Mouse (Mus musculus): ENCODE results near the gene Stap2. TPM values are rescaled to one million over a fixed set of nuclear protein-coding genes. Genes with fewer than 3 reads are reported as not detected.

Gene Stap2
- polyA plus RNA-seq, 1 experiment, result 60.4 TPM

- peak; percentile 84 for TF ChIP-seq POLR2A (IDR thresholded peaks at IDR 0.05; ENCODE audit: borderline replicate concordance, extremely low read depth, low read depth, low read length)
- no peak for TF ChIP-seq CTCF (IDR thresholded peaks at IDR 0.05; ENCODE audit: insufficient read depth, low read length)
- DNase-seq, result peak; percentile 90
- 1% methylated on average over 60 of the region's 62 CpGs for WGBS
Measured at GRCm38 (mm10) chr17:56009088-56009961, 3.9 kb upstream of the Stap2 start.

DNA sequence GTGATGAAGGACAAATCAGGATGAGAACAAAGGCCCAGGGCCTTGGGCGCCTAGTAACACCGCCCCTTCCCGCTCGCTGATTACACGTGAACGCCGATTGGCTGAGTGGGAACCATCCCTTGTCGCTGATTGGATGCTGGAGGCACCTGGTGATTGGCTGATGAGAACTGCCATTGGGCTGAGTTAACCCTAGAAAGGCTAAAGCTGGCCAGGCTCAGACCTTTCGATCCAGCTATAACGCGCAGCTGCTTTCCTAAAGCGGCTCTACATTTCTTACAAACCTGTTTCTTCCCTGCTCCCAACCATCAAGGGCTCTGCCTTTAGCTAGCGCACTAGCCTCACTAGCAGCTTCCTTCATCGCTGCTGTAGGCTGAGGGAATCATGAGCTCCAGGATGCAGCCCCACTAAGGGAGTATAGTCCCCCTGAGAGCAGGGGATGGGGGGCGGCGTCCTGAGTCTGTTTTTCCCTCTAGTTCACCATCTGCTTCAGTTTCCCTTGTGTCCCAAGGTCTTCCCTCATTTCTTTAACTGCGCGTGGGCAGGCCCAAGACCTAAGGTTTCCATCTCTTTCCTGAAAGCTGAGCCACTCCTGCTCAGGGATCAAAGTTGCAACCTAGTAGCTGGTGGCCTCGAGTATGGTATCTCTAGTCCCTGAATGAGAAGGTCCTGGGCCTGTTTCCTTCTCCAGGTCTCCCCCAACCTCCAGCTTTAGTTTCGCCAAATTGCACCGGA, 3.1 kb upstream of the Stap2 start:
- under 1% methylated on average over 21 of the region's 21 CpGs for WGBS
- peak; percentile 84 for DNase-seq
- Histone ChIP-seq H3K4me3 (replicated peaks; ENCODE audit: extremely low read depth, low read depth, low read length) (peak overlapping the region; percentile 82), H3K4me1 (ENCODE audit: control insufficient read depth, insufficient read depth, low read length) (peaks cover 11% of the 10 kb centered on the region)
- TF ChIP-seq POLR2A (IDR thresholded peaks at IDR 0.05; ENCODE audit: borderline replicate concordance, extremely low read depth, low read depth, low read length), result peak; percentile 41; the same call in 1 of the 2 replicates
- no peak for TF ChIP-seq CTCF (IDR thresholded peaks at IDR 0.05; ENCODE audit: insufficient read depth, low read length)

More at GRCm38 (mm10) chr17:56009088-56009961, 3.9 kb upstream of the Stap2 start:
- Histone ChIP-seq H3K4me3 (replicated peaks; ENCODE audit: extremely low read depth, low read depth, low read length) (peak overlapping the region; percentile 82), H3K4me1 (ENCODE audit: control insufficient read depth, insufficient read depth, low read length) (peaks cover 11% of the 10 kb centered on the region)

- TF ChIP-seq POLR2A (IDR thresholded peaks at IDR 0.05; ENCODE audit: borderline replicate concordance, extremely low read depth, low read depth, low read length) (no peak), CTCF (IDR thresholded peaks at IDR 0.05; ENCODE audit: insufficient read depth, low read length) (no peak)
Measured at GRCm38 (mm10) chr17:56007444-56008355, 2.3 kb upstream of the Stap2 start.

GRCm38 (mm10) chr17:56006956-56007355, 1.6 kb upstream of the Stap2 start:
- no peak overlapping the region for H3K4me3 ChIP-seq (replicated peaks; ENCODE audit: extremely low read depth, low read depth, low read length)
- peaks cover 11% of the 10 kb centered on the region for H3K4me1 ChIP-seq (ENCODE audit: control insufficient read depth, insufficient read depth, low read length)
- DNase-seq, result no peak
- TF ChIP-seq POLR2A (IDR thresholded peaks at IDR 0.05; ENCODE audit: borderline replicate concordance, extremely low read depth, low read depth, low read length), result no peak
- no peak for TF ChIP-seq CTCF (IDR thresholded peaks at IDR 0.05; ENCODE audit: insufficient read depth, low read length)
- WGBS, result 65% methylated on average over 10 of the region's 10 CpGs

More at GRCm38 (mm10) chr17:56007444-56008355, 2.3 kb upstream of the Stap2 start:
- DNase-seq, result no peak
- 16% methylated on average over 14 of the region's 14 CpGs for WGBS
- Histone ChIP-seq H3K4me1 (ENCODE audit: control insufficient read depth, insufficient read depth, low read length) (peaks cover 11% of the 10 kb centered on the region), H3K4me3 (replicated peaks; ENCODE audit: extremely low read depth, low read depth, low read length) (peak overlapping the region; percentile 10)

GRCm38 (mm10) chr17:56003000-56003399, 2.4 kb downstream of the Stap2 start:
- no peak overlapping the region for H3K4me3 ChIP-seq (replicated peaks; ENCODE audit: extremely low read depth, low read depth, low read length)
- TF ChIP-seq POLR2A (IDR thresholded peaks at IDR 0.05; ENCODE audit: borderline replicate concordance, extremely low read depth, low read depth, low read length), result no peak
- TF ChIP-seq CTCF (IDR thresholded peaks at IDR 0.05; ENCODE audit: insufficient read depth, low read length), result no peak
- DNase-seq, result no peak
- peaks cover 2% of the 10 kb centered on the region; the same call in 1 of the 2 replicates for H3K4me1 ChIP-seq (ENCODE audit: control insufficient read depth, insufficient read depth, low read length)
- WGBS, result 70% methylated on average over 3 of the region's 3 CpGs

GRCm38 (mm10) chr17:55999794-56000499, 5.4 kb downstream of the Stap2 start:
- no peak for DNase-seq
- H3K4me3 ChIP-seq (replicated peaks; ENCODE audit: extremely low read depth, low read depth, low read length), result no peak overlapping the region
- H3K4me1 ChIP-seq (ENCODE audit: control insufficient read depth, insufficient read depth, low read length), result no peaks in the 10 kb centered on the region
- 37% methylated on average over 30 of the region's 30 CpGs for WGBS
- TF ChIP-seq POLR2A (IDR thresholded peaks at IDR 0.05; ENCODE audit: borderline replicate concordance, extremely low read depth, low read depth, low read length) (no peak), CTCF (IDR thresholded peaks at IDR 0.05; ENCODE audit: insufficient read depth, low read length) (no peak)

- no peak for TF ChIP-seq POLR2A (IDR thresholded peaks at IDR 0.05; ENCODE audit: borderline replicate concordance, extremely low read depth, low read depth, low read length)
- no peak for DNase-seq
- 80% methylated on average over 15 of the region's 15 CpGs for WGBS
- H3K4me3 ChIP-seq (replicated peaks; ENCODE audit: extremely low read depth, low read depth, low read length), result no peak overlapping the region
- no peaks in the 10 kb centered on the region for H3K4me1 ChIP-seq (ENCODE audit: control insufficient read depth, insufficient read depth, low read length)
Measured at GRCm38 (mm10) chr17:55996007-55996406, 9.4 kb downstream of the Stap2 start.

DNA sequence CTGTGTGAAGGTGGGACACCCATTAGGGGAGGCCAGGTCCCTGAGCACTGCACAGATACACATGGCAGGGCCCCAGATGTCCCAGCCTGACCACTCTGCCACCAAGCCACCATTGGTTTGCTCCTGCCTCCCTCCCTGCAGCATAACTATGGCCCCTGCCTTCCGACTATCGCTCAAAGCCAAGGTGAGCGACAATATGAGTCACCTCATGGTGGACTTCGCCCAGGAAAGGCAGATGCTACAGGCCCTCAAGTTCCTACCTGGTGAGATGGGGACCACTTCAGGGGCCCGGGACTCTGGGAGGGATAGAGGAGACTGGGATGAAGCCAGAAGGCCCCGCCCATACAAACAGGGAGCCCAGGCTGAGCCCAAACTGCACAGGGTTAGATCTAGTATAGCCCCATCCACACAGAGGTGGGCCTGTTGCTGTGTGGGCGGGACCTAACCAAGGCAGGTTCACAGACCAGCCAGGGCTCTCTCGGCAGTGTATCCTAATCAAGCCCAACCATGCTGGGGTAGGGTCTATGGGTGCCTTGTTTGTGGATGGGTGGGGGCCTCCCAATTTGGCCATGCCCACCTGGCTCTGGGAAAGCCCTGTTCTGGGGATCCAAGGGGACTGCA, 15.0 kb downstream of the Stap2 start:
- DNase-seq, result no peak
- H3K4me3 ChIP-seq (replicated peaks; ENCODE audit: extremely low read depth, low read depth, low read length), result no peak overlapping the region
- 78% methylated on average over 8 of the region's 8 CpGs for WGBS
- no peaks in the 10 kb centered on the region for H3K4me1 ChIP-seq (ENCODE audit: control insufficient read depth, insufficient read depth, low read length)
- TF ChIP-seq CTCF (IDR thresholded peaks at IDR 0.05; ENCODE audit: insufficient read depth, low read length), result no peak
- no peak for TF ChIP-seq POLR2A (IDR thresholded peaks at IDR 0.05; ENCODE audit: borderline replicate concordance, extremely low read depth, low read depth, low read length)

Data from lung, adult 2 months (tissue).